Mouse (Mus musculus) common myeloid progenitor, adult 5-6 weeks (primary cell): ENCODE measurements around the gene Sec14l1. TPM values are rescaled to one million over a fixed set of nuclear protein-coding genes. Genes with fewer than 3 reads are reported as not detected.

Experiments used
- ATAC-seq: replicated peaks from 2 replicates; pipeline ENCODE4 v1.8.0; 2016; ENCODE audit warnings: low read depth, mild to moderate bottlenecking, moderate TSS enrichment, inconsistent platforms; ENCODE audit not compliant: poor library complexity, severe bottlenecking
- total RNA-seq: library from RNA; stranded (forward); fragments of 200-1000, 187-1606 nt; gene quantifications from 2 replicates; pipeline ENCODE4 v1.2.3, GENCODE M21; 2017

The Sec14l1 gene
- total RNA-seq, 1 experiment from 2014 or later, result 13.0 TPM

DNA sequence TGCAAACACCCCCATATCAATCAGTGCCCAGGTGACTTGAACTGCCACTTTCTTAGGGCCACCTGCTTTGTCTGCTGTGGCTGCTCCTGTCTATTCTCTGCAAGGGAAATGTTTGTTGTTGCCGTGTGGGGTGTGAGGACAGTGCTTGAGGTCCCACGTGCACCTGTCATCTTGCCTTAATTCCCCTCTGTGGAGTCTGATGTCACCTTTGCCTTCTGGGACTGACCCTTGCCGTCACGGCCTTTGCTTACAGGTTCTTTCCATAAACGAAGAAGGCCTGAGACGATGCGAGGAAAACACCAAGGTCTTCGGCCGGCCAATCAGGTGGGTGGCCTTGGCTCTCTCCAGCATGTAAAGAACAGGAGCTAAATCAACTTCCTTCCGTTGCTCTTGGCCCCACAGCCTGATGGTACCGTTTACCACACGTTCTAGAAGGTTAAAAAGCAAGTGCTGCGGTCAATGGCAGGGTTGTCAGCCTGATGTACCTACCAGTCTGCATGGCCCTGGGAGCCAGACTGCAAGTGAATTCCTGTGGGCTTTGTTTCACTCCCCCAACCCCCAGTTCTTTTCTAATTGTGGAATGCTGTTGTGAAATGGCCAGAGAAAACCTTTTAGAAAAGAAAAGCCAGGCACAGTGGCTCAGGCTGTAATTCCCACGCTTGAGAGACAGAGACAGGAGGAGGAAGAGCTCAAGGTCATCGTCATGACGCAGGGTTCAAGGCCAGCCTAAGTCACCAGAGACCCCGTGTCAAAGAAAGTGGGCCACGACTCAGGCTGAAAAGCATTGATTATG, 34.1 kb downstream of the Sec14l1 start:
- no peak for ATAC-seq

- ATAC-seq, result no peak
Measured at GRCm38 (mm10) chr11:117150467-117150966, 35.5 kb downstream of the Sec14l1 start.

DNA sequence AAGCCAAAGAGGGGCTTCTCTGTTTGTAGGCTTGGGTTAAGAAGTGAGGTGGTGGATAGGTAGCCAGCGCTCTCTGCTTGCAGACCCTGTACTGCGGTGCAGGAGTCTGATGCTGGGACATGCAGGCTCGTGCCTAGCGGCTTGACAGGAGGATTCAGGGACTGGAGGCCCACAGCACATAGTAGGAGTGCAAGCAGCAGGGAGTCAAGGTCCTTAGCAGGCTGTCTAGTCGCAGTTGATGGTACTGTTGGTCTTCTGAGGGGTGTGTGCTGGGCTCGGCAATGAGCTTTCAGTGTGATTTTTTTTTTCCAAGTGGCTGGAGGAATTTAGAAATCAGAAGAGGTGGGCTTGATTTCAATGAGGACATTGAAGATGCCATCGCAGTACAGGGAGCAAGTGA, 36.5 kb downstream of the Sec14l1 start:
- no peak for ATAC-seq

DNA sequence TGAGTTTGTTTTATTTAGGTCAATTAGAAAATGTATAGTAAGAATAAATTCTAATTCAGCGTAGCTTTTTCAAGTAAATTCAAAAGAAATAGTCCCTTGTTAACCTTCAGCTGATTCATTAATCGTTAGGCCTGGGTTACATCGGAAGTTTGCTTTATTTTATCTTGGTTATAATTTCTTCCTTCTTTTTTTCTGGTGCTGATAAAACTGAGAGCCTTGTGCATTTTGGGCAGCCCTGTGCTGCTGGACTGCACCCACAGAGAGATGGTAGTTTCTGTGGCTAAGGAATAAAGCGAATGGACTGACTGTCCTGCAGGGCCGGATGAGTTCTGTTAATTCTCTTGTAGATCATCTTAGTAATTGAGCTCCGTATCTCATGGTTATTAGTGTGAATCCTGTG, 37.6 kb downstream of the Sec14l1 start:
- ATAC-seq, result no peak

DNA sequence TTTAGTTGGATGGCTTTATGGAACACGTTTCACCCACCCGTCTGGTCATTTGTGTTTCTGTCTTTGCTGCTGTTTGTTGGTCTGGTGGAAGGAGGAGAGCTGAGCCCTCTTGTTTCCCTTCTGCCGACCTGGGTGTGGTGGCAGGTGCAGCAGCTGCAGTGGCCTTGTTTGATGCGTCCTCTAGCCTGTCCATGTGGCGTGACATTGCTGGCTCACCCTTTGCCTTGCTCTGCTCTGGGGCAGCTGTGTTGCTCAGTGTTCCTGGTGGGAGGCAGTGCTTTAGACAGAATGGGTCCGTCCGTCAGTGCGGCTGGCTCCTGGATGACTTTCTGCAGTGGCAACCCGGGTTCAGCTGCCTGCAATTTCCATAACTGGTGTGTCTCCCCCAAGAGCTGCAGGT, 38.6 kb downstream of the Sec14l1 start:
- no peak for ATAC-seq

DNA sequence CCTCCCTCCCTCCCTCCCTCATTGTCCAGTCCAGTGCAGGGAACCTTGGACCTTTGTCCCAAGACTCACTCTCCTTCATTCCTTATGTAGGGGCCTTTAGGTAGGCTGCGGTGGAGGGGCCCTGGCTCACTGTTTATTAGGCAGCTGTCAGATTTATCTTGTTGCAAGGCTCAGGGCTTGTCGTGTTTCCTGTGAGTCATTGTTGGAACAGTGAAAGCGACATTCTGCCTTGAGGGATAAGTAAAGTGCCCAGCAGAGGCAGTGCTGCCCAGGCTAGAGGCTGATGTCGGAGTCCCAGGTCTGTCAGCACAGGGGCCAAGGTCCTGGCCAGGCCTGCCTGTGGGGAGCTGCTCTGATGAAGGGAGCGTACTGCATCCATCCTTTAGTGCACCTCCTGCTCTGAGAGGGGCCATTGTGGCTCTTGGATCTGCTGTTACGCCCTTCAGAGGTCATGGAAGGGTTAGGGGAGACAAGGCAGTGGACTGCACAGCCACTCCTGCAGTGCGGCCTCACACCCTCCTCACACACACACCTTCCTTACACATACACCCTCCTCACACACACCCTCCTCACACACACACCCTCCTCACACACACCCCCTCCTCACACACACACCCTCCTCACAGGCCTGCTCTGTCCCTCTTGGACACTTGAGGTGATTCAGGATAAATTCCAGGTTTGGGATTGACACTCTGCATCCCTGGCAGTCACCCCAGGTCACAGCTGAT, 39.3 kb downstream of the Sec14l1 start:
- ATAC-seq, result 0 out of 2 replicates have a peak, but pooled peaks have one; percentile 20

DNA sequence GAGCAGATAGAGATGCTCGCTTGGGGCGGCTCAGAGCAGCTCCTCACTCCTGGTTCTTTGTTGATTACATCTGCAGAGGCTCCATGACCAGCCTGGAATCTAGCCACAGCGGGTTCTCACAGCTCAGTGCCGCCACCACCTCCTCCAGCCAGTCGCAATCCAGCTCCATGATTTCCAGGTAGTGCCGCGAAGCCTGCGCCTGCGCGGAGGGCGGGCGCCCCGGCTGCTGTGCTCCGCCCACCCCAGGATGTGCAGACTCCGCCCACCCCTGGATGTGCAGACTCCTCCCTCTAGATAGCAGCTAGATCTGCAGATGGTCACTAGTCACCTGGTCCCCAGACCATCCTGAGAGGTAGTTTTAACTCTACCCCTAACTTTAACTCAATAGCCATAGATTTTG, 41.8 kb downstream of the Sec14l1 start:
- ATAC-seq, result no peak

- ATAC-seq, result no peak
Measured at GRCm38 (mm10) chr11:117158343-117158742, 43.4 kb downstream of the Sec14l1 start.

- ATAC-seq, result no peak
Measured at GRCm38 (mm10) chr11:117159257-117159945, 44.4 kb downstream of the Sec14l1 start.

DNA sequence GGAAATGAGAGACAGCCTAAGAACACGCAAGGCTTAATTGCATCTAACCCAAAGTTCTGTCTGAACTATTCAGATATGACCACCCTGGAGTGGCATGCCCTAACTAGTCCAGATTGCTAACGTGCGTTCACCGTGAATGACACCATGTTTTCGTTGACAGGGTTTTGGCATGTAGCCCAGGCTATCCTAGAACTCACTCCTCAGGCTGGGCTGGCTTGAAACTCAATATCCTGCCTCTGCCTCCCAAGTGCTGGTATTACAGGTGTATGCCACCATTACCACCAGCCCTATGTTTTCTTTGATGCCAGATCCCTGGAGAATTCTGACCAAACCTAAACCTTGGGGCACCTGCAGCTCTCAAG, 45.0 kb downstream of the Sec14l1 start:
- ATAC-seq, result no peak

DNA sequence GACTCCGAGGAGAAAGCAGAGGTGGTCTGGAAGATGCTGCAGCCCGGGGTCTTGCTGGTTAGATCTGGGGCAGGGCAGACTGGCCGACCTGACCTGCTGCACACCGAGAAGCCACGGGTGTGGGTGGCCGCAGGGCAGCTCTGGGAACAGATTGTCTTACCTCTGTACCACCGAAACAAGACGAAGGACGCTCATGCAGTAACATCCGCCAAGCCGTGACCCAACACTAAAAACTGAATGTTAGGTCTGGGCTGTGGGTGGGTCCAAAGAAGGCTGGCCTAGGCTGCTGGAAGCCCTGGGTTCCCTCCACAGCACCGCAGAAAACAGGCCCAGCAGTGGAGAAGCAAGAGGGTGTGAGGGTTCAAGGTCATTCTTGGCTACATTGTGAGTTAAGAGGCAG, 45.8 kb downstream of the Sec14l1 start:
- no peak for ATAC-seq

GRCm38 (mm10) chr11:117161574-117161973, 46.6 kb downstream of the Sec14l1 start:
- ATAC-seq, result no peak

DNA sequence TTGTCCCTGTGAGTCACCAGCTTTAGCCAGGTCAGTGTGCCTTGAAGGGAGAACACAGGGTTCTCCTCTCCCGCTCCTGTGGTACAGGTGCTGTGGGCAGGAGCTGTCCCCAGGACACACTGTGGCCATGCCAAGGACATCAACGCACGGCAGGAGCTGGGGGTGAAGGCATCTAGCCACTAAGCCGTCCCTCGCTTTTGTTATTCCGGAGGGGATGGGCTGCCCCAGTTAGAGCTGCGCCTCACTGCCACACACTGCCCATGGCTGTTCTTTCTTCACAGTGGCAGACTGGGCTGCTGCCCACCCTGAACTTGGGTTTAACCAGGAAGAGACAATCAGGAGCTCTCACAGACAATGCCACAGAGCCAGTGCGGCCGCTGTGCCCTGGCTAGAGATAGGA, 48.1 kb downstream of the Sec14l1 start:
- ATAC-seq, result no peak

DNA sequence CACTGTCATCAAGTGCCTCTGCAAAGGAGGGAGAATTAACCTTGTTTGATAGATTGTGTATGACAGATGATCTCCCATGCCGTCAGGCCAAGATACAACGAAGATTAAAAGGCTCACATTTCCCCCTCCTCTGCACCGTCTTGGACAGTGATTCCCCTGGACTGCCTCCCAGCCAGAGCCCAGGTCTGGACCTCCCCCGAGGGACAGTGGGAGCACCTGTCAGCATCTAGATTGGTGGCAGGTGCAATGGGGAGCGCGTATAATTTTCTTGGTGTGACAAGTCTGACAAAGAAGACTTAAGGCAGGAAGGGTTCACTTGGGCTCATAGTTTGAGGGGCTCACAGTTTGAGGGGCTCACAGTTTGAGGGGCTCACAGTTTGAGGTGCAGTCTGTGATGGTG, 48.8 kb downstream of the Sec14l1 start:
- no peak for ATAC-seq

- no peak for ATAC-seq
Measured at GRCm38 (mm10) chr11:117168278-117169087, 53.5 kb downstream of the Sec14l1 start.

DNA sequence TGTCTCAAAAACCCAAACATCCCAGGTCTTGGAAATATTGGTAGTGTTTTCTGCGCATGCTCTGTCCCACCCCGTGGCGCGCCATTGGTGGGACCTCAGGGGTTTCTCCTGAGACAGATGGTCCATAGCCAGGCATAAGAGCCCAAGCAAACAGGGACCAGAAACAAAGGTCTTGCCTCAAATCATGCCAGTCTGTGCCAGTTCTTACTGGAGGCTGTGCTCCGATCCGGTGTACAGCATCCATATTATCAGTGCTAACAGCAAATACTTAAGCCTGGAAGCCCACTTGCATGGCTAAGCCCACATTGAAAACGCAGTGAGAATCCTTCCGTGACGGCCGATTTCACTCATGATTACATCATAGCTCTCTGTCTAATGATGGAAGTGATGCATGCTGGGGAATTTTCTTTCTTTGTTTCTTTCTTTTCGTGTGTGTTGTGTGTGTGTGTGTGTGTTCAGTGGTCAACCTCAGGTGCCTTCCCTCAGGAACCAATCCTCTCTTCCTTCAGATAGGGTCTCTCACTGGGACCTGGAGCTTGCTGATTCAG, 54.2 kb downstream of the Sec14l1 start:
- no peak for ATAC-seq

GRCm38 (mm10) chr11:117169801-117170565, 55.0 kb downstream of the Sec14l1 start:
- ATAC-seq, result no peak

DNA sequence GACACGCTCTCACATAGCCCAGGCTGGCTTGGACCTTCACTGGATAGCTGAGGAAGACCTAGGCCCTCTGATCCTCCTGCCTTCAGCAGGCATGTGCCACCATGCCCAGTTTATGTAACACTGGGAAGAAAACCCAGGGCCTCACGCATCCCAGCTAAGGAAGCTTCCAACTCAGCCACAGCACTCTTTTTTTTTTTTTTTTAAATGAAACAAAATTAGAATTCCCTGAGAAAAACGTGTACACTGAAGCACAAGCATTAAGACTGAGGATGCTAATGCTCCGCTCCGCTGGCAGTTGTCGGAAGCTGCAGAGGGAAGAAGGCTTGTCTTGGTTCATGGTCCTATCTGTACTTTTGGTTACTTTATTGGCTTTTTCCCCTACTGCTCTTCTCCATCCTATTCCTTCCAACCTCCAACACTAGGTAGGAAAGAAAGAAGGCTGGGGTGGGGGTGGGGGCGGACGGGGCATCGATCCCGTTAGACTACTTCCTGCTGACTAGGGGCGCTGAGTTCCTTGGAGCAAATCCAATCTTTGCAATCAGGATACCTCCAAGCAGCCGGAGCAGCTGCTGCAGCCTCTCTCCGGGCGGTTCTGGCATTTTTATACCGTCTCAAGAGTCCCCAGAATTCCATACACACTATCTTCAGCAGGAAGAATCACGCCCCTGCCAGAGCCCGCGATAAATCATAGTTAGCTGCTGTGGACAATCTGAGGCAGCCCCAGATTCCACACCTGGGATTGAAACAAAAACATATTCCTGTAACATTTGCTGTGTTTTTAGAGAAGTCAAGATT, 59.3 kb downstream of the Sec14l1 start:
- ATAC-seq, result no peak
